Mouse (Mus musculus) neural tube, embryonic 15.5 days (tissue): Measurements from ENCODE around the gene Txnrd2. TPM values are rescaled to one million over a fixed set of nuclear protein-coding genes. Genes with fewer than 3 reads are reported as not detected.

Experiments
- ATAC-seq: fragments of 200-750 bp; cut with Nextera tagmentation; 2 replicates; pipeline ENCODE4 v1.8.0; 2017; ENCODE audit warnings: mild to moderate bottlenecking, moderate TSS enrichment, moderate library complexity; ENCODE audit not compliant: low FRiP score
- H3K27ac ChIP-seq: fragments of 300-500 bp; sonication (generic); replicated peaks from 2 replicates; pipeline ENCODE4 v1.5.1; 2015; ENCODE audit warnings: mild to moderate bottlenecking, inconsistent platforms
- H3K27me3 ChIP-seq: fragments of 300-500 bp; sonication (generic); replicated peaks from 2 replicates; pipeline ENCODE4 v1.6.1; 2015; ENCODE audit warnings: inconsistent platforms
- H3K36me3 ChIP-seq: fragments of 300-500 bp; sonication (generic); 2 replicates; pipeline ENCODE4 v1.6.1; 2015; ENCODE audit warnings: inconsistent platforms
- H3K4me1 ChIP-seq: fragments of 300-500 bp; sonication (generic); 2 replicates; pipeline ENCODE4 v1.6.1; 2015; ENCODE audit warnings: inconsistent platforms
- H3K4me2 ChIP-seq: fragments of 300-500 bp; sonication (generic); 2 replicates; pipeline ENCODE4 v1.6.1; 2015; ENCODE audit warnings: inconsistent platforms, mild to moderate bottlenecking, moderate library complexity
- H3K4me3 ChIP-seq: fragments of 300-500 bp; sonication (generic); replicated peaks from 2 replicates; pipeline ENCODE4 v1.5.1; 2015; ENCODE audit warnings: mild to moderate bottlenecking, inconsistent platforms
- H3K9ac ChIP-seq: fragments of 300-500 bp; sonication (generic); replicated peaks from 2 replicates; pipeline ENCODE4 v1.6.1; 2015; ENCODE audit warnings: mild to moderate bottlenecking, inconsistent platforms
- H3K9me3 ChIP-seq: fragments of 300-500 bp; sonication (generic); replicated peaks from 2 replicates; pipeline ENCODE4 v1.6.1; 2016; ENCODE audit warnings: inconsistent platforms
- WGBS: fragments of 180-500 bp; shearing (Covaris S2); methylation state at CpG from one replicate; pipeline ENCODE4 v1.1.7; 2015; ENCODE audit warnings: mixed read lengths; 5-methylcytosine and 5-hydroxymethylcytosine counted together
- polyA plus RNA-seq: library from polyadenylated mRNA; unstranded; fragments of >200 nt; fragmentation: Nextera tagmentation; extraction: Ambion mirVana; gene quantifications from 2 replicates; pipeline ENCODE4 v1.2.1, GENCODE M21; 2015

Gene Txnrd2
- polyA plus RNA-seq, 1 experiment from 2014 or later: 30.9 TPM

DNA sequence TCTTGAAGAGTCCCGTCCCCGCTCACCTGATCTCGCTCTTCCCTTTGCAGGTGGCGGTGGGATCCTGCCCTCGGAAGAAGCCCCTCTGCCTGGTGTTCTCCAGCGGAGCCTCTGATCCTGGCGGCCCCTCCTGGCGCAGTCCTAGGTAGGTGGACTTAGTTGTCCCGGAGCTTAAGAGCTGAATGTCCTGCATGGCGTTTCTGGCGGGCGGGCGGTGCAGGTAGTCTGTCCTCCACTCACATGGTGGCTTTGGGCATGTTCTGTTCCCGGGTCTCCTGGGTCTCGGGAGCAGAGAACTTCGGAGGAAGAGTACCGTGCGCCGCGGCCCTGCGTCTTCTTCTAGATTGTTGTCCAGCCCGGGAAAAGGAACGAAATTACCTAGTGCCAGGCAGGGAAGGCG, 72.8 kb downstream of the Txnrd2 start:
- no peak for ATAC-seq
- Histone ChIP-seq H3K27ac (peak overlapping the region; percentile 80), H3K9ac (peak overlapping the region; percentile 82), H3K36me3 (peaks cover 19% of the 10 kb centered on the region), H3K4me2 (peak overlapping the region; percentile 89), H3K9me3 (no peaks in the 10 kb centered on the region), H3K27me3 (no peaks in the 10 kb centered on the region), H3K4me3 (peak overlapping the region; percentile 75), H3K4me1 (peaks cover 30% of the 10 kb centered on the region)
- 0% methylated on average over 24 of the region's 24 CpGs for WGBS

DNA sequence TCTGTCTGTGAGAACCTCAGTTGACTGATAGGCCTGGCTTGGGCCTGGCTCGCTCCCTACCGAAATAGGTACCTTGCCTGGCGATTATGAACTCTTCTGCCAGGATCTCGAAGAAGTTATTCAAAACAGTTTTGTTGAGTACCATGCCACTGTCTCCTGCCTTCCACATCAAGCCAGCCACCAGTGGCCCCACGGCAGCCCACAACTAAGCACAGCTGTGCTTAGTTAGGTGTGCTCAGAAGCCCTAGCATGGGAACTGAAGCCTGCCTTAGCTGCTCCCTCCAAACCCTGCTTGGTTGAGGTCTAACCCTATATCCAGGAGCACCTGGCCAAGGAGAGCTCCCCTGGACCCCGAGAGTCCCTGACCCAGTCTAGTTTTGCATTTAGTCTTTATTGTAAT, 75.3 kb downstream of the Txnrd2 start:
- Histone ChIP-seq H3K36me3 (peaks cover 26% of the 10 kb centered on the region), H3K4me2 (no peak overlapping the region), H3K27ac (no peak overlapping the region), H3K9me3 (no peaks in the 10 kb centered on the region), H3K4me1 (peaks cover 30% of the 10 kb centered on the region), H3K9ac (no peak overlapping the region), H3K4me3 (no peak overlapping the region), H3K27me3 (no peaks in the 10 kb centered on the region)
- ATAC-seq: no peak
- WGBS: 98% methylated on average over 6 of the region's 6 CpGs

DNA sequence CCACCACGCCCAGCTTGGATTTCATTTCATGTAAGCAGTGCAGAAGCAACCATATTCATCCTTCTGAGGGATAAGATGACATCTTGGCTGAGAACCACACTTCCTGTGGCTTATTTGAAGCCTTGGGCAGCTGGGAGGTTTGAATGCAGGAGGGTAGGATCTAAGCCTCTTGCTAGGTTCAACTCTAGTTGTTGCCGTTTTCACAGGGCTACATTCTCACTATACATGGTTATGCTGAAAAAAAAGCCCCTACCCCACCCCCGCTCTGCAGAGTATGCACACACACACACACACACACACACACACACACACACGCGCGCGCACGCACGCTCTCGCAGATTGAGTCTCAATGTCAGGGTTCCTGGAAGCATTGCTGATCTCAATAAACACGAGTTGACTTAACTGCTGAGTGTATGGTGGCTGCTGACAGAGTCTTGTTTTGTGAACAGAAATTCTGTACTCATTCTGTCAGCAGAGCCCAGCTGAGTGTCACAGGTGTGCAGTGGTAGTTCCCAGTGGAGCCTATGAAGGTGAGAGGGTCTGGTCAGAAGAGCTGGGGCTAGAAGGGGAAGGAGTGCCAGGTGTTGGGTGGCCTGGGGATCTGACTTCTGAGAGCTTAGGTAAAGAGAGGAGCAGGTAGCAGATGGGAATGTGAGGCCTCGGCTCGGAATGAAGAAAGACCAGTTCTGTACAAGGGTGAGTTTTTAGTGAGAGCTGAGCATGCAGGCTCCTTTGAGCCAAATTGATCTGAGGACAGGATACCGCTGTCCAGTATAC, 77.6 kb downstream of the Txnrd2 start:
- 96% methylated on average over 14 of the region's 14 CpGs for WGBS
- no peak overlapping the region for H3K27ac ChIP-seq
- peaks cover 20% of the 10 kb centered on the region for H3K4me1 ChIP-seq
- no peak for ATAC-seq
- no peak overlapping the region for H3K4me2 ChIP-seq
- H3K27me3 ChIP-seq: no peaks in the 10 kb centered on the region
- no peak overlapping the region for H3K4me3 ChIP-seq
- no peaks in the 10 kb centered on the region for H3K9me3 ChIP-seq
- H3K9ac ChIP-seq: no peak overlapping the region
- H3K36me3 ChIP-seq: peaks cover 26% of the 10 kb centered on the region

DNA sequence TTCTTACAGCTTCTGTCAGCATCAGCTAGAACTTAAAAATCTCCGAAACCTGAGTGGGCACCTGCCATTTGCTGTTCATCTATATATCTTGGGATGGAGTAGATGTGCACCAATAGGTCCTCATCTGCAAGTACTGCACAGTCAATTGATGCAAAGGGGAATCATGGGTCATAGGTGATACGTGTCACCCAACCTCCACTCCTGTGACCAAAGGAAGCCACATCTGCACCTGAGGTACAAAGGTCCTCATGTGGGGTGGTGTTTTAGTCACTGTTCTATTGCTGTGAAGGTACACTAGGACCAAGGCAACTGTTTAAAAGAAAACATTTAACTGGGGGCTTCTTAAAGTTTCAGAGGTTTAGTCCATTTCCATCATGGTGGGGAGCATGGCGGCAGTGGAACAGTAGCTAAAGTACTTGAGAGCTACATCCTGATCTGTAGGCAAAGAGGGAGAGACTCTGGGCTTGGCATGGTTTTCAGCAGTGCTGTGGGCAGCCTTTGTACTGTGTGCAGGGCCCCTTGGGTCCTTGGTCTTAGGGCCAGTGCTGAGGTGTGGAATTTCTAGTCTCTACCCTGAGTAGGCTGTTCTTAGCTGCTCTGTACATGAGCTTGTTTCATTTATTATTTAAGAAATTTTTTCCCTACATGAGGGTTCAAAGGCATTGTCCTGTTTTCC, 80.5 kb downstream of the Txnrd2 start:
- H3K4me3 ChIP-seq: no peak overlapping the region
- H3K27ac ChIP-seq: no peak overlapping the region
- no peak overlapping the region for H3K9ac ChIP-seq
- 96% methylated on average over 3 of the region's 3 CpGs for WGBS
- no peak overlapping the region for H3K4me2 ChIP-seq
- H3K4me1 ChIP-seq: no peaks in the 10 kb centered on the region
- no peak for ATAC-seq
- peaks cover 18% of the 10 kb centered on the region for H3K36me3 ChIP-seq
- no peaks in the 10 kb centered on the region for H3K27me3 ChIP-seq
- H3K9me3 ChIP-seq: no peaks in the 10 kb centered on the region

DNA sequence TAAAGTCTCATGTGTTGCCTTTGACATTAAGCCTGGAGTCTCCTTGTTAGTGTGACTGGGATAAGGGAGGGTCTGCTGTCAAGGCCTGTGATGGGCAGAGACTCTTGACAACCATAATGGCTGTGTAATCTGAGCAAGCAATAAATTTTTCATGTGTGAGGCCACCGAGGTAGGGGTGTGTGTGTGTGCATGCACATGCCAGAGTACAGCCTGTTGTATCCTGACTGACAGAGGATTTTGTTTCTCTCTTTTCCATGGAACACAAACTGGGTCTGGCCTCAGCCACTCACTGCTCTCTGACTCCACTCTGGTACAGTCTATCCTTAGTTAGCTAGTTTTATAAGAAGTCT, 81.0 kb downstream of the Txnrd2 start:
- Histone ChIP-seq H3K4me2 (no peak overlapping the region), H3K27me3 (no peaks in the 10 kb centered on the region), H3K9me3 (no peaks in the 10 kb centered on the region), H3K27ac (no peak overlapping the region), H3K4me1 (no peaks in the 10 kb centered on the region), H3K9ac (no peak overlapping the region), H3K4me3 (no peak overlapping the region), H3K36me3 (peaks cover 13% of the 10 kb centered on the region)
- 54% methylated on average over 1 of the region's 1 CpGs for WGBS
- ATAC-seq: no peak

DNA sequence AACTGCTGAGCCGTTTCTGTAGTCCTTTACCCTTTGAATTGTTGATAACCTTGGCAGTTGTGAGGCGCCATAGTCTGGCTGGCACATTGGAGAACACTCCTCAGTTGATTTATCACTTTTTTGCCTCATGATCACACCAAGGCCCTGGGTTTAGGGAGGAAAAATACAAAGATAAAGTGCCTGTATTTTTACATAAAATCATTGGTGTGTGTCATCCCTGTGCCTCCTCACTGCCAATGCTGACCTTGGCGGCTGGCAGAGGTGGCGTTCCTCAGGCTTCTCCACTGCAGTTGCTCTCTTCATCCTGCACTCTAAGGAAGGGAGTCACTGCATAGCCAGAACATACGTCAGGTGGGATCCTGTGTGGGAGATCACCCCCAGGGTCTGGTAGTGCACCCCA, 85.6 kb downstream of the Txnrd2 start:
- H3K4me3 ChIP-seq: no peak overlapping the region

DNA sequence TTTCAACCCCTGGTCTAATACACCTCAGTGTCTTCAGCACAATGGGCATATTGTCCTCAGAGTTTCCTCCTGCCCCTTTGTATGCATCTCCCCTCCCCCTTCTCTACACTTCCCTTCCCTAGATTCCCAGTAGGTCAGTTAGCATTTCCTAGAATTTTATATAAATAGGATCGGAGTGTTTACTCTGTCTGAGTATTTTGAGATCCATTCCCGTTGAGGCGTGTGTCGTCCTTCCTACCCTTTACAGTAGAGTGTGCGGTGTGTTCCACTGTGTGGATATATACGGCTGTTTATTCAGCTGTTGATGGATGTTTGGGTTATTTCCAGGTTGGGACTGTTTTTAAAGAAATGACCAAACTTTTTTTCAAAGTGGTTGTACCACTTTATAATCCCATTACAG, 87.3 kb downstream of the Txnrd2 start:
- ATAC-seq: no peak
- Histone ChIP-seq H3K4me1 (no peaks in the 10 kb centered on the region), H3K9ac (no peak overlapping the region), H3K27me3 (no peaks in the 10 kb centered on the region), H3K27ac (no peak overlapping the region), H3K4me3 (no peak overlapping the region), H3K36me3 (no peaks in the 10 kb centered on the region), H3K4me2 (no peak overlapping the region), H3K9me3 (no peaks in the 10 kb centered on the region)
- 71% methylated on average over 6 of the region's 6 CpGs for WGBS

More for the DNA sequence above, 85.6 kb downstream of the Txnrd2 start:
- no peaks in the 10 kb centered on the region for H3K9me3 ChIP-seq
- H3K4me1 ChIP-seq: no peaks in the 10 kb centered on the region
- no peak overlapping the region for H3K4me2 ChIP-seq
- no peaks in the 10 kb centered on the region for H3K36me3 ChIP-seq
- no peak overlapping the region for H3K9ac ChIP-seq
- no peak overlapping the region for H3K27ac ChIP-seq
- H3K27me3 ChIP-seq: no peaks in the 10 kb centered on the region
- ATAC-seq: no peak
- WGBS: 82% methylated on average over 5 of the region's 5 CpGs

DNA sequence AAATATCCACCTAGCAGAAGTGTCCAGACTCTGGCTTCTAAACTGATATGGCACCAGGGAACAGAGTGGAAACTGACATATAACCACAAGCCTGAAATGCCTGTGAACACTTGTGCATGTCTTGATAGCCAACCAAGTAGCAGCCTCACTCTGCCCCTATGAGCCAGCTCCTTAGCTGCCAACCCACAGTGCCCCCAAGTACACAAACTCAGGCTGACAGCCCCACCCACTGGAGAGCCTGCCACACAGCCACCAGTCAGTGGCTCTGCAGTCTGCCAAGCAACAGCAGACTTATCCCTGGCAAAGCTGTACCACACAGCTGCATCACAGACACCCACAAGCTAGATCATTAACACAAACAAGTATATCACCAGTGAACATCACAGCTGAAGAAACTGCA, 91.9 kb downstream of the Txnrd2 start:
- no peak for ATAC-seq
- H3K27ac ChIP-seq: no peak overlapping the region
- no peaks in the 10 kb centered on the region for H3K9me3 ChIP-seq
- H3K4me1 ChIP-seq: no peaks in the 10 kb centered on the region
- H3K9ac ChIP-seq: no peak overlapping the region
- no peak overlapping the region for H3K4me2 ChIP-seq
- no peak overlapping the region for H3K4me3 ChIP-seq
- H3K36me3 ChIP-seq: no peaks in the 10 kb centered on the region
- H3K27me3 ChIP-seq: no peaks in the 10 kb centered on the region

DNA sequence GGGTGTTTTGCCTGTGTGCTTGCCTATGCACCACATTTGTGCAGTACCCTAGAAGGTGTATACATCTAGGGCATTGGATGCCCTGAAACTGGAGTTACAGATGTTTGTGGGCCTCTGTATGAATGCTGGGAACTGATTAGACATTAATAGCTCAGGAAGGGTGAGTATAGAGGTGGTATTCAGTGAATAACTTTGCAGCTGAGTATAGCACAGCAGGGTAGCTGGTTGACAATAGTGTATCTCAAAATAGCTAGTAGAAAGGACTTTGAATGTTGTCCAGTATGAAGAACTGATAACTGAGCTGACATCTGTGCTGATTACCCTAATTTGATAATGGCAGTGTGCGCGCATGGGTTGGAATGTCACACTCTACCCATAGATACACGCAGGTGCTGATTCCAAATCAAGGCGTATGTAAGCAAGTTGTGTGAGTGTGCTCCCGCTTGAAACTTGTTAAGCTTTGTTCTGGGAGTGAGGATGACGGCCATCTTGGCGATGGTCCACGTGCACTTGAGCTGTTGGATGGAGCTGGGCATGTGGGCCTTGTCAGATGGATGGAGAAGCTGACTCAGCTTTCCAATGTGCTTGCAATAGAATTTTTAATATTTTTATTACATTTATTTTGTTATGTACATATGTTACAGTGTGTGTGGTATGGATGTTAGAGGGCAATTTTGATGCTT, 97.5 kb downstream of the Txnrd2 start:
- no peak for ATAC-seq
- Histone ChIP-seq H3K36me3 (no peaks in the 10 kb centered on the region), H3K9me3 (no peaks in the 10 kb centered on the region), H3K4me2 (no peak overlapping the region), H3K27ac (no peak overlapping the region), H3K27me3 (no peaks in the 10 kb centered on the region), H3K9ac (no peak overlapping the region), H3K4me3 (no peak overlapping the region), H3K4me1 (no peaks in the 10 kb centered on the region)
- 91% methylated on average over 8 of the region's 8 CpGs for WGBS

DNA sequence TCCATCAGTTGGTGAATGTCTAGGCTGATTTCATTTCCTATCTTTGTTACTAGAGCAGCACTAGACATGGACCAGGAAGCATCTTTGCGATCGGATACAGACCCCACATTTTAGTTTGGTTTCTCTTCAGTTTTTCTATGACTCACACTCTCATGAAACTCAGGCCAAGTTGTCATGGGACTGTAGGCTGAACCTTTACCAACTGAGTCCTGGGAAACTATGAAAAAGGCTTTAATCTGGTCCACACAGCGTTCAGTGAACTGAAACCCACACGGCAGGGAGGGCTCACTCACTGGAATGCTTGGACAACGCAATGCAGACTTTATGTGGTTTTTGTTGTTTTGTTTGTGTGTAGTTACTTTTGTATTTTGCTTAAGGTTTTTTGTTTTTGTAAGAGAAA, 102.5 kb downstream of the Txnrd2 start:
- Histone ChIP-seq H3K9ac (no peak overlapping the region), H3K9me3 (no peaks in the 10 kb centered on the region), H3K36me3 (no peaks in the 10 kb centered on the region), H3K27me3 (no peaks in the 10 kb centered on the region), H3K4me3 (no peak overlapping the region), H3K4me1 (no peaks in the 10 kb centered on the region), H3K27ac (no peak overlapping the region), H3K4me2 (no peak overlapping the region)
- no peak for ATAC-seq
- WGBS: 84% methylated on average over 5 of the region's 5 CpGs
